Mouse (Mus musculus): ENCODE results near the gene Unc5c. TPM values are rescaled to one million over a fixed set of nuclear protein-coding genes. Genes with fewer than 3 reads are reported as not detected.

Unc5c gene
- polyA plus RNA-seq, 2 experiments: 11.9 to 12.5 TPM

- Histone ChIP-seq H3K4me2 (replicated peaks; ENCODE audit: low read depth, low read length, severe bottlenecking) (no peak overlapping the region), H3K27me3 (ENCODE audit: control insufficient read depth, insufficient read depth, low read length) (no peaks in the 10 kb centered on the region), H3K4me3 (replicated peaks; ENCODE audit: low read length) (no peak overlapping the region), H3K36me3 (ENCODE audit: control insufficient read depth, insufficient read depth, low read length) (0 out of 2 replicates have a peak, but pooled peaks cover 5% of the 10 kb centered on the region), H3K4me1 (ENCODE audit: control insufficient read depth, insufficient read depth, low read length) (no peaks in the 10 kb centered on the region), H3K9ac (ENCODE audit: low read depth, low read length, severe bottlenecking) (no peak overlapping the region), H3K9me3 (ENCODE audit: control insufficient read depth, low read length) (no peaks in the 10 kb centered on the region), H3K27ac (replicated peaks; ENCODE audit: low read depth, low read length) (no peak overlapping the region)
- TF ChIP-seq POLR2A (IDR thresholded peaks at IDR 0.05; ENCODE audit: borderline replicate concordance, extremely low read depth, insufficient read depth, insufficient read length): no peak
- ATAC-seq (ENCODE audit: low FRiP score, low read depth): peak; percentile 57; the same call in 1 of the 2 replicates
- WGBS: 22% methylated on average over 13 of the region's 13 CpGs
- DNase-seq (ENCODE audit: low spot score): peak; percentile 53
Measured at GRCm38 (mm10) chr3:141862816-141863461, 397.9 kb downstream of the Unc5c start.

GRCm38 (mm10) chr3:141871805-141872204 is 406.8 kb downstream of the Unc5c start:
- H3K4me3 ChIP-seq (replicated peaks; ENCODE audit: low read length): no peak overlapping the region
- H3K27me3 ChIP-seq (ENCODE audit: control insufficient read depth, insufficient read depth, low read length): no peaks in the 10 kb centered on the region
- no peak overlapping the region for H3K9ac ChIP-seq (ENCODE audit: low read depth, low read length, severe bottlenecking)
- no peak for TF ChIP-seq POLR2A (IDR thresholded peaks at IDR 0.05; ENCODE audit: borderline replicate concordance, extremely low read depth, insufficient read depth, insufficient read length)
- H3K4me1 ChIP-seq (ENCODE audit: control insufficient read depth, insufficient read depth, low read length): no peaks in the 10 kb centered on the region
- no peak for ATAC-seq (ENCODE audit: low FRiP score, low read depth)
- no peak overlapping the region for H3K4me2 ChIP-seq (replicated peaks; ENCODE audit: low read depth, low read length, severe bottlenecking)
- no peaks in the 10 kb centered on the region for H3K36me3 ChIP-seq (ENCODE audit: control insufficient read depth, insufficient read depth, low read length)
- WGBS: 73% methylated on average over 3 of the region's 3 CpGs
- DNase-seq (ENCODE audit: low spot score): no peak
- H3K9me3 ChIP-seq (ENCODE audit: control insufficient read depth, low read length): no peaks in the 10 kb centered on the region
- no peak overlapping the region for H3K27ac ChIP-seq (replicated peaks; ENCODE audit: low read depth, low read length)

GRCm38 (mm10) chr3:141872337-141873042 is 407.5 kb downstream of the Unc5c start:
- no peak for DNase-seq (ENCODE audit: low spot score)
- Histone ChIP-seq H3K4me1 (ENCODE audit: control insufficient read depth, insufficient read depth, low read length) (no peaks in the 10 kb centered on the region), H3K9ac (ENCODE audit: low read depth, low read length, severe bottlenecking) (no peak overlapping the region), H3K4me2 (replicated peaks; ENCODE audit: low read depth, low read length, severe bottlenecking) (no peak overlapping the region), H3K4me3 (replicated peaks; ENCODE audit: low read length) (no peak overlapping the region), H3K27ac (replicated peaks; ENCODE audit: low read depth, low read length) (no peak overlapping the region), H3K9me3 (ENCODE audit: control insufficient read depth, low read length) (no peaks in the 10 kb centered on the region), H3K27me3 (ENCODE audit: control insufficient read depth, insufficient read depth, low read length) (no peaks in the 10 kb centered on the region), H3K36me3 (ENCODE audit: control insufficient read depth, insufficient read depth, low read length) (no peaks in the 10 kb centered on the region)
- no peak for ATAC-seq (ENCODE audit: low FRiP score, low read depth)
- WGBS: 84% methylated on average over 10 of the region's 10 CpGs
- no peak for TF ChIP-seq POLR2A (IDR thresholded peaks at IDR 0.05; ENCODE audit: borderline replicate concordance, extremely low read depth, insufficient read depth, insufficient read length)

- no peak overlapping the region for H3K4me3 ChIP-seq (replicated peaks; ENCODE audit: low read length)
- no peaks in the 10 kb centered on the region for H3K27me3 ChIP-seq (ENCODE audit: control insufficient read depth, insufficient read depth, low read length)
- H3K4me1 ChIP-seq (ENCODE audit: control insufficient read depth, insufficient read depth, low read length): no peaks in the 10 kb centered on the region
- H3K9me3 ChIP-seq (ENCODE audit: control insufficient read depth, low read length): no peaks in the 10 kb centered on the region
- WGBS: 79% methylated on average over 2 of the region's 2 CpGs
- H3K9ac ChIP-seq (ENCODE audit: low read depth, low read length, severe bottlenecking): no peak overlapping the region
- DNase-seq (ENCODE audit: low spot score) (no peak), ATAC-seq (ENCODE audit: low FRiP score, low read depth) (no peak)
- no peak overlapping the region for H3K27ac ChIP-seq (replicated peaks; ENCODE audit: low read depth, low read length)
- 0 out of 2 replicates have a peak, but pooled peaks cover 2% of the 10 kb centered on the region for H3K36me3 ChIP-seq (ENCODE audit: control insufficient read depth, insufficient read depth, low read length)
- no peak overlapping the region for H3K4me2 ChIP-seq (replicated peaks; ENCODE audit: low read depth, low read length, severe bottlenecking)
- no peak for TF ChIP-seq POLR2A (IDR thresholded peaks at IDR 0.05; ENCODE audit: borderline replicate concordance, extremely low read depth, insufficient read depth, insufficient read length)
Measured at GRCm38 (mm10) chr3:141882496-141882895, 417.5 kb downstream of the Unc5c start.

- H3K4me2 ChIP-seq (replicated peaks; ENCODE audit: low read depth, low read length, severe bottlenecking): no peak overlapping the region
- H3K4me1 ChIP-seq (ENCODE audit: control insufficient read depth, insufficient read depth, low read length): no peaks in the 10 kb centered on the region
- H3K9me3 ChIP-seq (ENCODE audit: control insufficient read depth, low read length): no peaks in the 10 kb centered on the region
- H3K27me3 ChIP-seq (ENCODE audit: control insufficient read depth, insufficient read depth, low read length): no peaks in the 10 kb centered on the region
- no peak overlapping the region for H3K9ac ChIP-seq (ENCODE audit: low read depth, low read length, severe bottlenecking)
- 0 out of 2 replicates have a peak, but pooled peaks cover under 1% of the 10 kb centered on the region for H3K36me3 ChIP-seq (ENCODE audit: control insufficient read depth, insufficient read depth, low read length)
- H3K4me3 ChIP-seq (replicated peaks; ENCODE audit: low read length): no peak overlapping the region
- no peak for DNase-seq (ENCODE audit: low spot score)
- no peak overlapping the region for H3K27ac ChIP-seq (replicated peaks; ENCODE audit: low read depth, low read length)
- TF ChIP-seq POLR2A (IDR thresholded peaks at IDR 0.05; ENCODE audit: borderline replicate concordance, extremely low read depth, insufficient read depth, insufficient read length): no peak
- 93% methylated on average over 5 of the region's 5 CpGs for WGBS
- ATAC-seq (ENCODE audit: low FRiP score, low read depth): no peak
Measured at GRCm38 (mm10) chr3:141884190-141884589, 419.2 kb downstream of the Unc5c start.
